Mouse (Mus musculus): ENCODE measurements around the gene Rbm42. TPM values are rescaled to one million over a fixed set of nuclear protein-coding genes. Genes with fewer than 3 reads are reported as not detected.

The Rbm42 gene
- polyA plus RNA-seq (2012; rRNA removed; ENCODE audit: low replicate concordance), result 53.5 and 112 TPM in 2 replicates

GRCm38 (mm10) chr7:30649591-30650540, at the start of gene Rbm42:
Rbm42 (minus strand) TSS chr7:30650317.

GRCm38 (mm10) chr7:30698589-30698988, 48.5 kb upstream of the Rbm42 start, which contains the start of gene 2200002J24Rik:
2200002J24Rik (plus strand) TSS chr7:30698926.

GRCm38 (mm10) chr7:30671480-30671879, 21.4 kb upstream of the Rbm42 start, which contains the start of gene Pmis2:
Pmis2 (minus strand) TSS chr7:30671605.

GRCm38 (mm10) chr7:30664529-30665200, 14.5 kb upstream of the Rbm42 start, which contains the start of gene Haus5:
Haus5 (minus strand) TSS chr7:30664994.

GRCm38 (mm10) chr7:30635752-30636151, 14.4 kb downstream of the Rbm42 start, which contains the start of gene Etv2:
Etv2 (minus strand) TSS chr7:30635852.

GRCm38 (mm10) chr7:30625530-30626384, 24.4 kb downstream of the Rbm42 start, which contains the start of gene Cox6b1:
Cox6b1 (minus strand) TSS chr7:30626151.

GRCm38 (mm10) chr7:30612654-30613402, 37.3 kb downstream of the Rbm42 start, which contains the start of gene Upk1a:
Upk1a (minus strand) TSS chr7:30612847.

GRCm38 (mm10) chr7:30598786-30599185, 51.3 kb downstream of the Rbm42 start, which contains the start of gene Zbtb32:
Zbtb32 (minus strand) TSS chr7:30598909.

Other genes starting within 250 kb of the Rbm42 start
- 324 and 410 TPM in 2 replicates for gene Tyrobp, start 236.6 kb downstream of the Rbm42 start, polyA plus RNA-seq (2012; rRNA removed; ENCODE audit: low replicate concordance)
- 133 and 195 TPM in 2 replicates for gene Hcst, start 230.5 kb downstream of the Rbm42 start, polyA plus RNA-seq (2012; rRNA removed; ENCODE audit: low replicate concordance)
- gene Nfkbid, start 228.6 kb downstream of the Rbm42 start, polyA plus RNA-seq (2012; rRNA removed; ENCODE audit: low replicate concordance), result 16.2 and 37.4 TPM in 2 replicates
- gene Aplp1, start 204.8 kb downstream of the Rbm42 start, polyA plus RNA-seq (2012; rRNA removed; ENCODE audit: low replicate concordance), result 3.7 and 7.4 TPM in 2 replicates
- gene Kirrel2, start 192.6 kb downstream of the Rbm42 start, polyA plus RNA-seq (2012; rRNA removed; ENCODE audit: low replicate concordance), result 0.63 TPM in 1 of 2 replicates, not detected in the other
- 0.27 and 0.61 TPM in 2 replicates for gene Nphs1, start 192.0 kb downstream of the Rbm42 start, polyA plus RNA-seq (2012; rRNA removed; ENCODE audit: low replicate concordance)
- gene Prodh2, start 156.7 kb downstream of the Rbm42 start, polyA plus RNA-seq (2012; rRNA removed; ENCODE audit: low replicate concordance), result 1.4 TPM in 1 of 2 replicates, not detected in the other
- gene Arhgap33, start 115.3 kb downstream of the Rbm42 start, polyA plus RNA-seq (2012; rRNA removed; ENCODE audit: low replicate concordance), result 10.7 and 22.5 TPM in 2 replicates
- gene Hspb6, start 98.1 kb downstream of the Rbm42 start, polyA plus RNA-seq (2012; rRNA removed; ENCODE audit: low replicate concordance), result 49.5 and 798 TPM in 2 replicates
- gene Proser3, start 98.0 kb downstream of the Rbm42 start, polyA plus RNA-seq (2012; rRNA removed; ENCODE audit: low replicate concordance), result 8.0 and 10.5 TPM in 2 replicates
- gene Lin37, start 90.5 kb downstream of the Rbm42 start, polyA plus RNA-seq (2012; rRNA removed; ENCODE audit: low replicate concordance), result 36.9 and 40.0 TPM in 2 replicates
- 58.9 and 66.3 TPM in 2 replicates for gene U2af1l4, start 87.0 kb downstream of the Rbm42 start, polyA plus RNA-seq (2012; rRNA removed; ENCODE audit: low replicate concordance)
- 2.1 and 2.5 TPM in 2 replicates for gene Gm49396, start 87.0 kb downstream of the Rbm42 start, polyA plus RNA-seq (2012; rRNA removed; ENCODE audit: low replicate concordance)
- gene Psenen, start 86.7 kb downstream of the Rbm42 start, polyA plus RNA-seq (2012; rRNA removed; ENCODE audit: low replicate concordance), result 97.0 and 187 TPM in 2 replicates
- gene Igflr1, start 84.9 kb downstream of the Rbm42 start, polyA plus RNA-seq (2012; rRNA removed; ENCODE audit: low replicate concordance), result 9.9 and 16.6 TPM in 2 replicates
- gene Kmt2b, start 61.6 kb downstream of the Rbm42 start, polyA plus RNA-seq (2012; rRNA removed; ENCODE audit: low replicate concordance), result 63.8 and 73.1 TPM in 2 replicates
- 4.8 and 7.8 TPM in 2 replicates for gene Zbtb32, start 51.4 kb downstream of the Rbm42 start, polyA plus RNA-seq (2012; rRNA removed; ENCODE audit: low replicate concordance)
- gene Upk1a, start 37.5 kb downstream of the Rbm42 start, polyA plus RNA-seq (2012; rRNA removed; ENCODE audit: low replicate concordance), result 1.4 and 2.3 TPM in 2 replicates
- 332 and 742 TPM in 2 replicates for gene Cox6b1, start 24.2 kb downstream of the Rbm42 start, polyA plus RNA-seq (2012; rRNA removed; ENCODE audit: low replicate concordance)
- gene Etv2, start 14.5 kb downstream of the Rbm42 start, polyA plus RNA-seq (2012; rRNA removed; ENCODE audit: low replicate concordance), result not detected in 2 replicates
- gene Haus5, start 14.7 kb upstream of the Rbm42 start, polyA plus RNA-seq (2012; rRNA removed; ENCODE audit: low replicate concordance), result 11.4 and 12.7 TPM in 2 replicates
- not detected in 2 replicates for gene Pmis2, start 21.3 kb upstream of the Rbm42 start, polyA plus RNA-seq (2012; rRNA removed; ENCODE audit: low replicate concordance)
- not detected in 2 replicates for gene 2200002J24Rik, start 48.6 kb upstream of the Rbm42 start, polyA plus RNA-seq (2012; rRNA removed; ENCODE audit: low replicate concordance)
- 0.05 and 0.70 TPM in 2 replicates for gene Atp4a, start 61.9 kb upstream of the Rbm42 start, polyA plus RNA-seq (2012; rRNA removed; ENCODE audit: low replicate concordance)
- gene Tmem147, start 79.2 kb upstream of the Rbm42 start, polyA plus RNA-seq (2012; rRNA removed; ENCODE audit: low replicate concordance), result 183 and 405 TPM in 2 replicates
- 0.09 and 0.10 TPM in 2 replicates for gene Gapdhs, start 93.4 kb upstream of the Rbm42 start, polyA plus RNA-seq (2012; rRNA removed; ENCODE audit: low replicate concordance)
- 6.5 and 14.4 TPM in 2 replicates for gene Sbsn, start 101.2 kb upstream of the Rbm42 start, polyA plus RNA-seq (2012; rRNA removed; ENCODE audit: low replicate concordance)
- gene Dmkn, start 113.4 kb upstream of the Rbm42 start, polyA plus RNA-seq (2012; rRNA removed; ENCODE audit: low replicate concordance), result 5.2 and 132 TPM in 2 replicates
- 1.2 and 71.0 TPM in 2 replicates for gene Krtdap, start 137.6 kb upstream of the Rbm42 start, polyA plus RNA-seq (2012; rRNA removed; ENCODE audit: low replicate concordance)
- 44.2 and 53.7 TPM in 2 replicates for gene Ffar2, start 173.5 kb upstream of the Rbm42 start, polyA plus RNA-seq (2012; rRNA removed; ENCODE audit: low replicate concordance)
- 0.10 and 0.11 TPM in 2 replicates for gene Ffar3, start 205.9 kb upstream of the Rbm42 start, polyA plus RNA-seq (2012; rRNA removed; ENCODE audit: low replicate concordance)
- gene Ffar1, start 211.2 kb upstream of the Rbm42 start, polyA plus RNA-seq (2012; rRNA removed; ENCODE audit: low replicate concordance), result 5.8 and 8.9 TPM in 2 replicates
- gene Cd22, start 230.0 kb upstream of the Rbm42 start, polyA plus RNA-seq (2012; rRNA removed; ENCODE audit: low replicate concordance), result 85.3 and 86.3 TPM in 2 replicates